Mouse (Mus musculus): ENCODE data around the gene Glg1. TPM values are rescaled to one million over a fixed set of nuclear protein-coding genes. Genes with fewer than 3 reads are reported as not detected.
"Not testable (repeated sequence)": the region's sequence is repeated elsewhere in the genome, so short reads cannot be mapped to it uniquely, and the experiment has no call there.

Glg1 gene
- polyA plus RNA-seq, 1 experiment from 2014 or later = 66.5 TPM

DNA sequence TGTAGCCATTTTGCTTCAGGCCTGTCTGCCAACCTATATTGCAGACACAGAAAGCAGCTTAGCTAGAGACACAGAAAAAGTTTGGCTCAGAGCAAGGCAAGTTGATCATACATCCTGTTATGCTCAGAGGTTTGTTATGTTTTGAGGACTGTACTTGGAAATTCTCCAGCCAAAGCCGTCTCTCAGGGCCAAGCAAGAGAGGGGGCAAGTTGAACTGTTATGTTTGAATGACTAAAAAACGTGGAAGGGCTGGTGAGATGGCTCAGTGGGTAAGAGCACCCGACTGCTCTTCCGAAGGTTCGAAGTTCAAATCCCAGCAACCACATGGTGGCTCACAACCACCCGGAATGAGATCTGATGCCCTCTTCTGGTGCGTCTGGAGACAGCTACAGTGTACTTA lies 7.1 kb upstream of the Glg1 start:
- not testable (repeated sequence) for H3K79me2 ChIP-seq (ENCODE audit: inconsistent target); H3K4me3 ChIP-seq (ENCODE audit: inconsistent target); H3K36me3 ChIP-seq (ENCODE audit: inconsistent target); H3K27ac ChIP-seq
- 88% methylated on average over 6 of the region's 7 CpGs for WGBS (ENCODE audit: missing documents)

GRCm38 (mm10) chr8:111264693-111265220 lies 5.7 kb upstream of the Glg1 start:
- Histone ChIP-seq H3K36me3 (ENCODE audit: inconsistent target) (no peaks in the 10 kb centered on the region), H3K79me2 (ENCODE audit: inconsistent target) (peaks cover 6% of the 10 kb centered on the region; the same call in 1 of the 2 replicates), H3K4me3 (ENCODE audit: inconsistent target) (no peak overlapping the region), H3K27ac (no peak overlapping the region)
- 83% methylated on average over 2 of the region's 2 CpGs for WGBS (ENCODE audit: missing documents)

- peaks cover 21% of the 10 kb centered on the region for H3K79me2 ChIP-seq (ENCODE audit: inconsistent target)
- WGBS (ENCODE audit: missing documents) = 43% methylated on average over 4 of the region's 4 CpGs
- H3K36me3 ChIP-seq (ENCODE audit: inconsistent target) = no peaks in the 10 kb centered on the region
- no peak overlapping the region for H3K4me3 ChIP-seq (ENCODE audit: inconsistent target)
- H3K27ac ChIP-seq = no peak overlapping the region
These were observed 3.0 kb upstream of the Glg1 start for GRCm38 (mm10) chr8:111261981-111262381.

GRCm38 (mm10) chr8:111260251-111260650 lies 1.2 kb upstream of the Glg1 start:
- H3K27ac ChIP-seq = no peak overlapping the region
- 87% methylated on average over 5 of the region's 5 CpGs for WGBS (ENCODE audit: missing documents)
- H3K4me3 ChIP-seq (ENCODE audit: inconsistent target) = peak overlapping the region; percentile 84; the same call in 1 of the 2 replicates
- H3K36me3 ChIP-seq (ENCODE audit: inconsistent target) = no peaks in the 10 kb centered on the region
- peaks cover 38% of the 10 kb centered on the region for H3K79me2 ChIP-seq (ENCODE audit: inconsistent target)

- WGBS (ENCODE audit: missing documents) = 0% methylated on average over 11 of the region's 13 CpGs
These were observed 359 bp upstream of the Glg1 start for GRCm38 (mm10) chr8:111259408-111259741.

GRCm38 (mm10) chr8:111258010-111258630 lies 896 bp downstream of the Glg1 start:
- Histone ChIP-seq H3K4me3 (ENCODE audit: inconsistent target) (peak overlapping the region; percentile 84), H3K36me3 (ENCODE audit: inconsistent target) (no peaks in the 10 kb centered on the region), H3K79me2 (ENCODE audit: inconsistent target) (peaks cover 59% of the 10 kb centered on the region), H3K27ac (peak overlapping the region; percentile 59)
- WGBS (ENCODE audit: missing documents) = 4% methylated on average over 26 of the region's 26 CpGs

More at GRCm38 (mm10) chr8:111259408-111259741, 359 bp upstream of the Glg1 start:
- Histone ChIP-seq H3K36me3 (ENCODE audit: inconsistent target) (no peaks in the 10 kb centered on the region), H3K4me3 (ENCODE audit: inconsistent target) (peak overlapping the region; percentile 84), H3K27ac (peak overlapping the region; percentile 76), H3K79me2 (ENCODE audit: inconsistent target) (peaks cover 47% of the 10 kb centered on the region)

DNA sequence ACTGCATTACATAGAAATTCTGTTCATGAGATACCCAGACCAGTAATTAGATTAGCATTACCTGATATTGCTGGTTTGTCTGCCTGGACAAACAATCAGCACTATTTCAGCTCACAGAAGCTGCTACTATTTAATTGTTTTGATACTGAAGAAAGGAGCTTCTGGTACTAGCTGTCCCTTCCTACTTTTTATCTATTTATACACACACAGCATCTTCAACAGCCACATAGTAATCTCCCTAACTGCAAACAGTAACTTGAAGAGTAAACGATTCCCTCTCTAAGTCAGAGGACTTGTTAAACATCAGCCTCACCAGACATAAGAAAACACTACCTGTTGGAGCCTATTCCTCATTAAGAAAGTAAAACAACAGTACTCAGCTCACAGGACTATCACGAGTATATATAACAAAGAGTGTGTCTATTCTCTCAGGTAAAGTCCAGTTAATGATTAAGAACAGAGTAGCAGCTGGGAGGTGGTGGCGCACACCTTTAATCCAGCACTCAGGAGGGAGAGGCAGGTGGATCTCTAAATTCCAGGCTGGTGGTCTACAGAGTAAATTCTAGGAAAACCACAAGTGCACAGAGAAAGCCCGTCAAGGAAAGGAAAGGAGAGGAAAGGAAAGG lies 6.4 kb downstream of the Glg1 start:
- no peak overlapping the region for H3K27ac ChIP-seq
- no peaks in the 10 kb centered on the region for H3K36me3 ChIP-seq (ENCODE audit: inconsistent target)
- peaks cover 98% of the 10 kb centered on the region for H3K79me2 ChIP-seq (ENCODE audit: inconsistent target)
- WGBS (ENCODE audit: missing documents) = 96% methylated on average over 3 of the region's 4 CpGs
- no peak overlapping the region for H3K4me3 ChIP-seq (ENCODE audit: inconsistent target)

DNA sequence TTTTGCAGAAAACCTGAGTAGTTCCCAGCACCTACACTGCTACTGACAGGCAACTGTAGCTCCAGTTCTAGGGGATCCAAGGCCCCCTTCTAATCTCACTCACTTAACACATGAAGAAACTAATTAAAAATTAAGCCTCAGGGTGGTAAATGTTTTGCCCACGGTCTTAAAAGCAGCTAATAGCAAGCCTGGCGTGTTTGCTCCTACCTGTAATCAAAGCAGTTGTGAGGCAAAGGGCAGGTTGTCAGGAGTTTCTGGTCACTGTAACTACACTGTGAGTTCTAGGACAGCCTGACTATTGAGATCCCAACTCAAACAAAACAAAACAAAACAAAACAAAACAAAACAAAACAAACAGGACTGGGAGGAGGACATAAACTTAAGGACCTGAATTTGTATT lies 8.9 kb downstream of the Glg1 start:
- Histone ChIP-seq H3K4me3 (ENCODE audit: inconsistent target) (no peak overlapping the region), H3K36me3 (ENCODE audit: inconsistent target) (no peaks in the 10 kb centered on the region), H3K27ac (no peak overlapping the region), H3K79me2 (ENCODE audit: inconsistent target) (peaks cover 98% of the 10 kb centered on the region)
- 83% methylated on average over 2 of the region's 2 CpGs for WGBS (ENCODE audit: missing documents)

DNA sequence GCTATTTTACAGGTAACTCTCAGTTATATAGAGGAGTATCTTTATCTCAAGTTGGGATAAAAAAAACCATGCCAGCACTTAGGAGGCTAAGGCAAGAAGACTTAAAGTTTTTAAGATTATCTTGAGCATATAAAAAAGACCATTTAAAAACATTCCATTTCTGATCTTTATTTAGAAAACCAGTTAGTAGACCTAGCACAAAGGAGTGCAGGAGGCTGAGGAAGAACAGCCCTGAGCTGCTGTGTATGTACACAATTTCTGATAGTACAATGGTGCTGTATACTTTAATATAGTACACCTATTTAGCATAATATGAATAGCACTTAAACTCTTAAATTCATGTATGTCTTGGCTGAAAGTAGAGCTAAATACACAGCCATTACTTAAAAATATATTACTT lies 10.9 kb downstream of the Glg1 start:
- Histone ChIP-seq H3K79me2 (ENCODE audit: inconsistent target) (peaks cover 98% of the 10 kb centered on the region), H3K27ac (peak overlapping the region; percentile 68), H3K36me3 (ENCODE audit: inconsistent target) (no peaks in the 10 kb centered on the region), H3K4me3 (ENCODE audit: inconsistent target) (no peak overlapping the region)

DNA sequence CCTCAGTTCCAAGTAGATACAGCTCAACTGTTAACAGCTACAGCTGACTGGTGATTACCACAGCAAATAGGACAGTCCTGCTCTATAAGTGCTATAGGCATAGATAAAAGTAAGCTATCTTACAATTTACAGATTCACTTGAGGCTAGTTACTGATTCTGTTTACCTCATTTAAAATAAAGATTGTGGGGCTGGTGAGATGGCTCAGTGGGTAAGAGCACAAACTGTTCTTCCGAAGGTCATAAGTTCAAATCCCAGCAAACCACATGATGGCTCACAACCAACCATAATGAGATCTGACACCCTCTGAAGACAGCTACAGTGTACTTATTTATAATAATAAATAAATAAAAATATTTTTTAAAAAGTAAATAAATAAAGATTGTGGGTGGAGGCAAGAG lies 12.2 kb downstream of the Glg1 start:
- H3K36me3 ChIP-seq (ENCODE audit: inconsistent target); H3K27ac ChIP-seq; H3K4me3 ChIP-seq (ENCODE audit: inconsistent target): not testable (repeated sequence)
- H3K79me2 ChIP-seq (ENCODE audit: inconsistent target) = peaks cover 98% of the 10 kb centered on the region
- WGBS (ENCODE audit: missing documents) = 75% methylated on average over 1 of the region's 1 CpGs

GRCm38 (mm10) chr8:111246287-111246830 lies 12.7 kb downstream of the Glg1 start:
- peaks cover 98% of the 10 kb centered on the region for H3K79me2 ChIP-seq (ENCODE audit: inconsistent target)
- no peak overlapping the region for H3K4me3 ChIP-seq (ENCODE audit: inconsistent target)
- WGBS (ENCODE audit: missing documents) = 99% methylated on average over 4 of the region's 4 CpGs
- H3K36me3 ChIP-seq (ENCODE audit: inconsistent target) = no peaks in the 10 kb centered on the region
- 0 out of 2 replicates have a peak overlapping the region, but pooled peaks have one; percentile 13 for H3K27ac ChIP-seq

GRCm38 (mm10) chr8:111237301-111237700 lies 21.7 kb downstream of the Glg1 start:
- peak overlapping the region; percentile 88 for H3K27ac ChIP-seq
- H3K36me3 ChIP-seq (ENCODE audit: inconsistent target) = no peaks in the 10 kb centered on the region
- WGBS (ENCODE audit: missing documents) = 50% methylated on average over 3 of the region's 3 CpGs
- H3K79me2 ChIP-seq (ENCODE audit: inconsistent target) = peaks cover 98% of the 10 kb centered on the region
- no peak overlapping the region for H3K4me3 ChIP-seq (ENCODE audit: inconsistent target)

- peak overlapping the region; percentile 88 for H3K27ac ChIP-seq
- H3K36me3 ChIP-seq (ENCODE audit: inconsistent target) = no peaks in the 10 kb centered on the region
- WGBS (ENCODE audit: missing documents) = 96% methylated on average over 2 of the region's 2 CpGs
- no peak overlapping the region for H3K4me3 ChIP-seq (ENCODE audit: inconsistent target)
- H3K79me2 ChIP-seq (ENCODE audit: inconsistent target) = peaks cover 98% of the 10 kb centered on the region
These were observed 25.3 kb downstream of the Glg1 start for GRCm38 (mm10) chr8:111233730-111234129.

DNA sequence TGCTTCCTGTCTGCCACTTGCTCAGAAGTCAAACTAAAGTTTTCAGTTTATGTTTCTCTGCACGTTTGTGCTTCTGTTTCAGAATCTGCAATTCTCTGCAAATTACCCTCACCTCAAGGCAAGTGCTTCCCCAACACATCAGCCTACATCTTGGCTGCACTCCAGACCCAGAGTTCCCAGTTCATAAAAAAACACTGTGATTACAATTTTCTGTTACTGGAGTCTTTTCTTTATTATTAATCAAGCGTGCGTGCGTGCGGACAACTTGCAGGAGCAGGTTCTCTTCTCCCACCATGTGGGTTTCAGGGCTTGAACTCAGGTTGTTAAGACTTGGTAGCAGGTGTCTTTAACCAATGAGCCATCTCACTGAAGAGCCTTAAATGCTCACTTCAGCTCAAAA lies 34.9 kb downstream of the Glg1 start:
- H3K4me3 ChIP-seq (ENCODE audit: inconsistent target) = no peak overlapping the region
- H3K79me2 ChIP-seq (ENCODE audit: inconsistent target) = peaks cover 100% of the 10 kb centered on the region
- H3K27ac ChIP-seq = no peak overlapping the region
- H3K36me3 ChIP-seq (ENCODE audit: inconsistent target) = no peaks in the 10 kb centered on the region
- 54% methylated on average over 5 of the region's 5 CpGs for WGBS (ENCODE audit: missing documents)

DNA sequence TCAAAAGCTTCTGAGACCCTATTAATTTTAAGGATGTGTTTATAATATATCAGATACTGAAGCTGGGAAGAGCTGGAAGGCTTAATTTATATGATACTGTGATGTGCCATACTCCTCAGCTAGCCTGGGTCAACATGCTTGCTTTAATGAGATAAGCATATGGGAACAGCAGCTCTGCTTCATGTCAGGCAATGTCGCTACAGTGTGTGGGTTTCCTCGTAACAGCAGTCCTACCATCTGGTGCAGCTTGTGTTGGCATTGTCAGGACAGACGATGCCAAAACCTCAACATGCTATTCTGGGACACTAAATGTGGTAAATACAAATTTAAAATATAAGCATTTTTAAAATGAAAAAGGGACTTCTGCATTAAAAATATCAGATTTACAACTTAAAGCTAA lies 40.9 kb downstream of the Glg1 start:
- Histone ChIP-seq H3K36me3 (ENCODE audit: inconsistent target) (no peaks in the 10 kb centered on the region), H3K27ac (no peak overlapping the region), H3K79me2 (ENCODE audit: inconsistent target) (peaks cover 100% of the 10 kb centered on the region), H3K4me3 (ENCODE audit: inconsistent target) (no peak overlapping the region)
- 64% methylated on average over 3 of the region's 3 CpGs for WGBS (ENCODE audit: missing documents)
